Mouse (Mus musculus) E14TG2a.4 (cell line): ENCODE measurements at regions not wholly inside any gene's neighbourhood (a gene's known extent, or its start where the extent isn't known, plus 50 kb on each side); places are given as distances from the start of the nearest gene placed in this dataset.

Experiments
- CTCF ChIP-seq: conservative IDR thresholded peaks from 2 replicates; pipeline ENCODE4 v1.5.1; 2014; ENCODE audit warnings: low read length
- NANOG ChIP-seq: IDR thresholded peaks from 2 replicates; pipeline ENCODE4 v1.6.1; 2014; ENCODE audit warnings: borderline replicate concordance, low read length, mixed read lengths
- POU5F1 ChIP-seq: IDR thresholded peaks from 2 replicates; pipeline ENCODE4 v1.6.1; 2014; ENCODE audit warnings: low read length, borderline replicate concordance

DNA sequence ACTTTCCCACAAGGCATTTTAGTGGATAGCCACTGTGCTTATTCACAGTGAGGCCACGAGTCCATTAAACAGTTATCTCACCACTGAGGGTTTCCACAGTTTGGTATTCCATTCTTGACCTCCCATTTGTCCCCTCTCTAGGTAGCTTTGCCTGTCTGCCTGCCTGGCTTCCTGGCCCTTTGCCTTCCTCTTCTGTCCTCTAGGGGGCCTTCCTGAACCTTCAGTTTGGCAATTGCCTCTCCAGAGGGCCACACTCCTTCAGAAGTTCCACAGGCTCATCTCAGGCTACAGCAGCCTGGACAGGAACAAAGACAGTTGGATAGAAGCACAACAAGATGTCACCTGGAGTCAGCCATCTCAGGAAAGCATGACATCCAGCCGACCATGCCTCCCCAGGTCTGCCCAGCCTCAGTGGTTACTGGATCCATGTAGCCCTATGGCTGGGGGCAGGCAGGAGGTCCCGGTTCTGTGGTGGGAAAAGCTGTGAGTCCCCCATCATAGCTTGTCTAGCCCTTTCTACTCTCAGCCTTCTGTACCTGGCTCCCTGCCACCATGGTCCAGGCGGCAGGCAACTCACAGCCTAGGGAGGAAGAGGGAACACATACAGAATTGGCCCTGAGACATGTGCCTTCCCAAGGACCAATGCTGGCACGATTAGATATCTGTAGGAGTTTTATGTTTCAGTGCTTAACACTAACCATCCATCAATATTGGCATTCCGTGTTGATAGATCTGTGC, 76.0 kb upstream of the Mki67 start:
- peak; percentile 60 for TF ChIP-seq CTCF
- TF ChIP-seq POU5F1, result no peak
- no peak for TF ChIP-seq NANOG
